Mouse (Mus musculus) kidney, adult 2 months (tissue): ENCODE measurements around the gene Blnk.

Experiments used
- CTCF ChIP-seq: fragments of 200-500 bp; conservative IDR thresholded peaks from 2 replicates; pipeline ENCODE4 v1.5.1; 2011; ENCODE audit warnings: low read depth, mild to moderate bottlenecking, control low read depth, low read length, moderate library complexity, mixed read lengths; ENCODE audit not compliant: insufficient read depth, insufficient read length
- POLR2A ChIP-seq: fragments of 200-500 bp; IDR thresholded peaks from one replicate; pipeline ENCODE4 v1.6.1; 2011; ENCODE audit warnings: low read depth, low read length, control low read depth

DNA sequence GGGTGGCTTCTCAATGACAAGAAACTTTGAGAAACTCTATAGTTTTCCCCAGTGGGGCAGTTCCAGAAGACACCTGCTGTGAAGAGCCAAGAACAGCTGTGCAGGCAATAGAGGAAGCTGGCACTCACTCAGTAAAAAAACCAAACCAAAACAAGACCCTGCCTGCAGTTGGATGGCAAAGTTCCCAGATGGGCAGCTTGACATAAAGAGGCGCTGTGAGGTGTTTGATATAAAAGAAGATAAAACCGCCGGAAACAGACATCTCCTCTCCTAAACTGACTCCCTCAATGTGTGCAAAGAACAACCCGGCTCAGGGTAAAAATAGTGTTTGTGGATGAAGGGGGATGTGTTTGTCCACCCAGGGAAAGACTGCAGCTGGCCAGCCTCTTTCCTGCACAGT lies 27.9 kb upstream of the Blnk start:
- TF ChIP-seq CTCF: no peak
- TF ChIP-seq POLR2A: no peak
